Mouse (Mus musculus): Measurements from ENCODE around the gene Pdhb.

DNA sequence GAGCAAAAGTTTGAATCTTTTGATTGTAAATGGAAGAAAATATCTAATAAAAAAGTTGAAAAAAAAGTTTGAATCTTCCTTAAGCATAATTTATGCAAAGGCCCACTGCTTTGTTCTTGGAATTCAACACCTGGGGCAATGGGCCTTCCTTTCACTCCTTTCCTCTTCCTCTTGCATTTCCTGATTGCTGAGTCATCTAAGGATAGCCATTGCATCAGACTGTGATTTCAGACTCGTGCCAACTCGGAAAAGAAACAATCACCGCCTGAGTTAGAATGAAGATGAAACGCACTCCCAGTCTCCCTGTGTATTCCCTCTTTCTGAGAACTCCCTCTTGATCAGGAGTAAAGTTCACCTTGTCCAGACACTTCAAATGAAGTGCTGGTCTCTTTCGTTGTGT lies 1.8 kb upstream of the Pdhb start:
- TF ChIP-seq POLR2A (IDR thresholded peaks at IDR 0.05; ENCODE audit: insufficient read depth, low read depth, low read length): no peak
- TF ChIP-seq CTCF (IDR thresholded peaks at IDR 0.05; ENCODE audit: insufficient read depth, low read depth, low read length): no peak
